Mouse (Mus musculus) spleen, adult 2 months (tissue): ENCODE measurements around the gene Siae.

Source experiments
- CTCF ChIP-seq: fragments of 200-500 bp; IDR thresholded peaks from 2 replicates; pipeline ENCODE4 v1.5.1; 2011; ENCODE audit warnings: mild to moderate bottlenecking, inconsistent platforms; ENCODE audit not compliant: insufficient read depth, insufficient read length, insufficient replicate concordance; ENCODE audit errors: extremely low read depth
- POLR2A ChIP-seq: fragments of 200-500 bp; IDR thresholded peaks from 2 replicates; pipeline ENCODE4 v1.6.1; 2011; ENCODE audit warnings: low read depth, low read length, inconsistent platforms

DNA sequence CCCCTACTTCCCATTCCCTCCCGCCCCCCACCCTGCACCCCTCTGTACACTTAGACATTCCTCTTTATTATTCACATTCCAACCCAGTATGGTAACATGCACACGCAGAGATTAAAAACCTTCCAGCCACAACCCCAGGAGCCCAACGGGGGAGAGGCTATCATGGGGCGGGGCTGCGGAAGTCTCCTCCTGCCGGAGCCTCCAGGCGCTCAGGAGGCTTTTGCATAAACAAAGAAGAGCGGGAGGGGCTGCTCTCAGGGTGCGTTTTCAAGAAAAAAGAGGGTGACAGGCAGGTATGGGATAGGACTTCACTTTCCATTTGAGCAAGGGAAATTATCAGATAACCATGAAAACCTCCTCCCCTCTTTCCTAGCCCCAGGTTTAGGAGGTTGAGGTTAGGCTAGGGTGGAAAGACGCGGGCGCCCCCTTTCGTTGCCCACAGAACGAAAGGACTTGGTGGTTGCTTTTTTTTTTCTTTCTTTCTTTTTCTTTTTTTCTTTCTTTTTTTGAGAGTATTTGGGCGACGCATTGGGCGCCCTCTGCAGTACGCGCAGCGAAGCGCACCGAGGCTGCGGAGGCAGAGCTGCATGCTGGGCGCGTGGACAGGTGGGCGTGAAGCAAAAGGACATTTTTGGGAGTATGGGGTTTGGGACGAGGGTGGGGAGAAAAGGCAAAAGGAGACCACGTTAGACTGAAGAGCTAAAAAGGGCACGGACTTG, 10.9 kb upstream of the Siae start:
- TF ChIP-seq POLR2A (no peak), CTCF (peak; percentile 54; the same call in 1 of the 2 replicates)
